Mouse (Mus musculus) limb, embryonic 13.5 days (tissue): ENCODE results near the gene Esrrg. TPM values are rescaled to one million over a fixed set of nuclear protein-coding genes. Genes with fewer than 3 reads are reported as not detected.

ENCODE experiments used
- ATAC-seq: fragments of 200-750 bp; cut with Nextera tagmentation; 2 replicates; pipeline ENCODE4 v1.8.0; 2017; ENCODE audit warnings: low read depth, moderate number of reproducible peaks, moderate TSS enrichment; ENCODE audit not compliant: low FRiP score
- H3K27ac ChIP-seq: fragments of 300-500 bp; sonication (generic); 2 replicates; pipeline ENCODE4 v1.5.1; 2015; ENCODE audit warnings: inconsistent platforms, mild to moderate bottlenecking, moderate library complexity
- H3K27me3 ChIP-seq: fragments of 300-500 bp; sonication (generic); 2 replicates; pipeline ENCODE4 v1.6.1; 2015; ENCODE audit warnings: mild to moderate bottlenecking, inconsistent platforms
- H3K36me3 ChIP-seq: fragments of 300-500 bp; sonication (generic); 2 replicates; pipeline ENCODE4 v1.6.1; 2015; ENCODE audit warnings: inconsistent platforms, mild to moderate bottlenecking, moderate library complexity
- H3K4me1 ChIP-seq: fragments of 300-500 bp; sonication (generic); 2 replicates; pipeline ENCODE4 v1.6.1; 2015; ENCODE audit warnings: inconsistent platforms
- H3K4me2 ChIP-seq: fragments of 300-500 bp; sonication (generic); replicated peaks from 2 replicates; pipeline ENCODE4 v1.6.1; 2015; ENCODE audit warnings: inconsistent platforms, mild to moderate bottlenecking, moderate library complexity
- H3K4me3 ChIP-seq: fragments of 300-500 bp; sonication (generic); 2 replicates; pipeline ENCODE4 v1.5.1; 2015; ENCODE audit warnings: moderate library complexity, mild to moderate bottlenecking, inconsistent platforms
- H3K9ac ChIP-seq: fragments of 300-500 bp; sonication (generic); 2 replicates; pipeline ENCODE4 v1.6.1; 2015; ENCODE audit warnings: mild to moderate bottlenecking, inconsistent platforms
- H3K9me3 ChIP-seq: fragments of 300-500 bp; sonication (generic); 2 replicates; pipeline ENCODE4 v1.6.1; 2016; ENCODE audit warnings: inconsistent platforms
- WGBS: fragments of 180-500 bp; shearing (Covaris S2); methylation state at CpG from one replicate; pipeline ENCODE4 v1.1.7; 2015; 5-methylcytosine and 5-hydroxymethylcytosine counted together
- polyA plus RNA-seq: library from polyadenylated mRNA; unstranded; fragments of >200 nt; fragmentation: Nextera tagmentation; extraction: Ambion mirVana; gene quantifications from 2 replicates; pipeline ENCODE4 v1.2.1, GENCODE M21; 2015

Gene Esrrg
- polyA plus RNA-seq, 1 experiment from 2014 or later, result 3.1 TPM

DNA sequence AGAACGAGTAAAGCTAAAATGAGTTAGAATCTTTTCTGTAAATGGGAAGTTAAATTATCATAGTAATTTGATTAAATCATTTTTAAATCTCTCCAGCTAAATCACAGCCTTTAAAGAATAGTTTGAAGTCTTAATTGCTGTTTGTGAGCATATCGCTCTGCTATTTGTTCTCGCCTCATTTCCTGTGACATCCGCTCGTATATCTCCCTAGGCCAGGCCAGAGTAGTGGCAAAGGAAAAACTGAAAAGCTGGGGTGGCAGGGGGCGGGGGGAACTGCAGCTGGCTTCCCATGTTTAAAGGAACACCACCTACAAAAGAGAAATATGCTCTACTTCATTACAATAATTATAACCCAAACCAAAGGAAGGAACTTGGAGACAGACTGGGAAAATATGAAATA lies 598.8 kb downstream of the Esrrg start:
- Histone ChIP-seq H3K27me3 (no peaks in the 10 kb centered on the region), H3K4me1 (no peaks in the 10 kb centered on the region), H3K9ac (no peak overlapping the region), H3K4me3 (no peak overlapping the region), H3K27ac (no peak overlapping the region), H3K9me3 (no peaks in the 10 kb centered on the region), H3K36me3 (no peaks in the 10 kb centered on the region), H3K4me2 (no peak overlapping the region)
- ATAC-seq, result no peak
- WGBS, result 39% methylated on average over 6 of the region's 6 CpGs

DNA sequence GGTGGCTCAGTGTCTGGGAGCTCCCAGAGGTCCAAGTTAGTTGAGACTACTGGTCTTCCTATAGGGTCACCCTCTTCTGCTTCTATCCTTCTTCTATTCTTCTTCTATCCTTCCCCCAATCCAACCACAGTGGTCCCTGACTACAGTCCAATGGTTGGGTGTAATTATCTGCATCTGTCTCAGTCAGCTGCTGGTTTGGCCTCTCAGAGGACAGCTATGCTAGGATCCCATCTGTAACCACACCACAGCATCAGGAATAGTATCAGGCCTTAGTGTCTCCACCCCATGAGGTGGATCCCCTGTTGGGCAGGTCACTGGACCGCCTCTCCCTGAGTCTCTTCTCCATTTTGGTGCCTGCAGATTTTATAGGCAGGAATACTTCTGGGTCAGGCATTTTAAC lies 600.4 kb downstream of the Esrrg start:
- Histone ChIP-seq H3K36me3 (no peaks in the 10 kb centered on the region), H3K4me1 (no peaks in the 10 kb centered on the region), H3K9me3 (no peaks in the 10 kb centered on the region), H3K9ac (no peak overlapping the region), H3K27ac (no peak overlapping the region), H3K4me3 (no peak overlapping the region), H3K27me3 (no peaks in the 10 kb centered on the region), H3K4me2 (no peak overlapping the region)
- ATAC-seq, result no peak
- WGBS, result 92% methylated on average over 1 of the region's 1 CpGs

GRCm38 (mm10) chr1:188214885-188215611 lies 606.5 kb downstream of the Esrrg start:
- H3K4me2 ChIP-seq, result no peak overlapping the region
- no peaks in the 10 kb centered on the region for H3K4me1 ChIP-seq
- H3K27ac ChIP-seq, result no peak overlapping the region
- H3K9ac ChIP-seq, result no peak overlapping the region
- no peak for ATAC-seq
- no peak overlapping the region for H3K4me3 ChIP-seq
- H3K36me3 ChIP-seq, result no peaks in the 10 kb centered on the region
- H3K27me3 ChIP-seq, result no peaks in the 10 kb centered on the region
- no peaks in the 10 kb centered on the region for H3K9me3 ChIP-seq
- WGBS, result 60% methylated on average over 10 of the region's 10 CpGs

GRCm38 (mm10) chr1:188221226-188221792 lies 612.7 kb downstream of the Esrrg start:
- Histone ChIP-seq H3K4me3 (no peak overlapping the region), H3K36me3 (no peaks in the 10 kb centered on the region), H3K4me1 (no peaks in the 10 kb centered on the region), H3K4me2 (no peak overlapping the region), H3K27me3 (no peaks in the 10 kb centered on the region), H3K27ac (no peak overlapping the region), H3K9ac (no peak overlapping the region), H3K9me3 (no peaks in the 10 kb centered on the region)
- WGBS, result 82% methylated on average over 4 of the region's 4 CpGs
- ATAC-seq, result no peak

GRCm38 (mm10) chr1:188233036-188233724 lies 624.6 kb downstream of the Esrrg start:
- WGBS, result 82% methylated on average over 5 of the region's 5 CpGs
- no peak for ATAC-seq

DNA sequence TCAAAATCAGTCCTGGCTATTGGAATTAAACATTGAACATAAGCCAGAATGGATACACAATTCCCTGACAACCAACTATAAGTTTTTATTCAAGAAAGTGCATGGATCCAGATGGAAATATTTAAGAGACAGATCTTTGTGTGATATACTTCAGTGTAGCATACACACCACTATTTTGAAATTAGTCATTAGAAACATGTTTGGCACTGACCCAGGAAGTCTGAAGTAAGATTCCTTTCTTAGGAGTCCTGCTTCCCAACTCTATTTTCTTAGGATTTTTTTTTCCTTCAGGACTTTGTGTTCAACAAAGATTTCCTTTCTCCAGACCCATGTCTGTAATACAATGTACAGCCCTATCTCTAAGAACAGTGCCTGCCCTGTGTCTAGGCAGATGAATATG lies 630.0 kb downstream of the Esrrg start:
- Histone ChIP-seq H3K9me3 (no peaks in the 10 kb centered on the region), H3K36me3 (no peaks in the 10 kb centered on the region), H3K27ac (no peak overlapping the region), H3K27me3 (no peaks in the 10 kb centered on the region), H3K9ac (no peak overlapping the region), H3K4me1 (no peaks in the 10 kb centered on the region), H3K4me3 (no peak overlapping the region), H3K4me2 (no peak overlapping the region)
- ATAC-seq, result no peak

More at GRCm38 (mm10) chr1:188233036-188233724, 624.6 kb downstream of the Esrrg start:
- H3K4me3 ChIP-seq, result no peak overlapping the region
- no peak overlapping the region for H3K27ac ChIP-seq
- no peak overlapping the region for H3K9ac ChIP-seq
- H3K4me2 ChIP-seq, result no peak overlapping the region
- no peaks in the 10 kb centered on the region for H3K9me3 ChIP-seq
- H3K4me1 ChIP-seq, result no peaks in the 10 kb centered on the region
- no peaks in the 10 kb centered on the region for H3K36me3 ChIP-seq
- no peaks in the 10 kb centered on the region for H3K27me3 ChIP-seq

DNA sequence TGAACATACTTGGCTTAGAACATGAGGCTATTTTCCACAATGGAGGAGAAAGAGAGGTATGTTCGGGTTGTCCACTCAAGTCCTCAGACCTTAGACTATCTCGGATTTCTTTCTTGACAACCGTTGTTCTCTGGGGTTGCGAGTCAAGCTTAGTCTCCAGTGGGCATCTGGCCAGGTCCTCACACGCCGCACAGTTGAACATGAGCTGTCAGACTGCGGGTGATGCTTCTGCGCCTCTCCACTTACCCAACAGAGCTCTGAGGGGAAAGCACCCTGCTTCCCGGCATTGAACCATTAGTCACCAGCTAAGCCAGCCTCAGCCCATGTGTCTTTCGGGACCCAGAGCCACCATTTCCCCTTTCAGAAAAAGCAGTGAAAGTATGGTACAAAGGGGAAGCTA lies 633.2 kb downstream of the Esrrg start:
- H3K9ac ChIP-seq, result no peak overlapping the region
- ATAC-seq, result no peak
- H3K27ac ChIP-seq, result no peak overlapping the region
- H3K4me1 ChIP-seq, result peaks cover 3% of the 10 kb centered on the region; the same call in 1 of the 2 replicates
- WGBS, result 88% methylated on average over 10 of the region's 10 CpGs
- no peaks in the 10 kb centered on the region for H3K27me3 ChIP-seq
- H3K9me3 ChIP-seq, result no peaks in the 10 kb centered on the region
- no peak overlapping the region for H3K4me3 ChIP-seq
- H3K36me3 ChIP-seq, result no peaks in the 10 kb centered on the region
- no peak overlapping the region for H3K4me2 ChIP-seq

GRCm38 (mm10) chr1:188257500-188257899 lies 648.9 kb downstream of the Esrrg start:
- Histone ChIP-seq H3K4me1 (no peaks in the 10 kb centered on the region), H3K9me3 (no peaks in the 10 kb centered on the region; the same call in 1 of the 2 replicates), H3K9ac (no peak overlapping the region), H3K27ac (no peak overlapping the region), H3K27me3 (no peaks in the 10 kb centered on the region), H3K4me2 (no peak overlapping the region), H3K4me3 (no peak overlapping the region), H3K36me3 (no peaks in the 10 kb centered on the region)
- 87% methylated on average over 7 of the region's 7 CpGs for WGBS
- ATAC-seq, result no peak

GRCm38 (mm10) chr1:188260259-188261107 lies 651.9 kb downstream of the Esrrg start:
- Histone ChIP-seq H3K27ac (no peak overlapping the region), H3K9me3 (no peaks in the 10 kb centered on the region), H3K9ac (no peak overlapping the region), H3K4me1 (no peaks in the 10 kb centered on the region), H3K4me2 (no peak overlapping the region), H3K27me3 (no peaks in the 10 kb centered on the region), H3K36me3 (no peaks in the 10 kb centered on the region), H3K4me3 (no peak overlapping the region)
- no peak for ATAC-seq
- WGBS, result 66% methylated on average over 6 of the region's 6 CpGs

- H3K36me3 ChIP-seq, result no peaks in the 10 kb centered on the region
- peaks cover under 1% of the 10 kb centered on the region; the same call in 1 of the 2 replicates for H3K4me1 ChIP-seq
- H3K9ac ChIP-seq, result no peak within 1 kb of the TSS
- no peak for ATAC-seq
- 56% methylated on average over 10 of the region's 10 CpGs for WGBS
- no peak within 1 kb of the TSS for H3K4me3 ChIP-seq
- no peaks in the 10 kb centered on the region for H3K9me3 ChIP-seq
- no peaks in the 10 kb centered on the region for H3K27me3 ChIP-seq
- H3K27ac ChIP-seq, result no peak within 1 kb of the TSS
- no peak within 1 kb of the TSS for H3K4me2 ChIP-seq
Observed at GRCm38 (mm10) chr1:188261903-188262682, 653.5 kb downstream of the Esrrg start, which contains the start of gene Ush2a. Gene Ush2a (plus strand): TSS chr1:188262023.
